Mouse (Mus musculus) left cerebral cortex, postnatal 14 days (tissue): Measurements from ENCODE around the gene Zyg11a. TPM values are rescaled to one million over a fixed set of nuclear protein-coding genes. Genes with fewer than 3 reads are reported as not detected.
A peak's percentile ranks its signal among the peaks of the same experiment; 100 is the strongest.

Experiments used
- DNase-seq, 2 experiments: peaks; one replicate each; pipeline ENCODE4 v3.0.0; 2021 to 2022; ENCODE audit warnings: low spot score in 2 of 2, mixed read lengths in 1 of 2
- intact Hi-C: fragments of 180-260 bp; cut with DNase I; formaldehyde crosslinking; loops from one replicate; pipeline ENCODE4 v1.15.1; 2025
- long read RNA-seq, 2 experiments: library from polyadenylated mRNA; stranded (forward); transcript quantifications; one replicate each; pipeline ENCODE4 v2.0.0; 2021
- total RNA-seq, 2 experiments: library from RNA; stranded (reverse); gene quantifications; 2 replicates each; pipeline ENCODE4 v1.2.3; 2021

Zyg11a gene
- total RNA-seq: not detected
- long read RNA-seq, experiment 1: 0 reads
- long read RNA-seq, experiment 2: 0 reads

DNA sequence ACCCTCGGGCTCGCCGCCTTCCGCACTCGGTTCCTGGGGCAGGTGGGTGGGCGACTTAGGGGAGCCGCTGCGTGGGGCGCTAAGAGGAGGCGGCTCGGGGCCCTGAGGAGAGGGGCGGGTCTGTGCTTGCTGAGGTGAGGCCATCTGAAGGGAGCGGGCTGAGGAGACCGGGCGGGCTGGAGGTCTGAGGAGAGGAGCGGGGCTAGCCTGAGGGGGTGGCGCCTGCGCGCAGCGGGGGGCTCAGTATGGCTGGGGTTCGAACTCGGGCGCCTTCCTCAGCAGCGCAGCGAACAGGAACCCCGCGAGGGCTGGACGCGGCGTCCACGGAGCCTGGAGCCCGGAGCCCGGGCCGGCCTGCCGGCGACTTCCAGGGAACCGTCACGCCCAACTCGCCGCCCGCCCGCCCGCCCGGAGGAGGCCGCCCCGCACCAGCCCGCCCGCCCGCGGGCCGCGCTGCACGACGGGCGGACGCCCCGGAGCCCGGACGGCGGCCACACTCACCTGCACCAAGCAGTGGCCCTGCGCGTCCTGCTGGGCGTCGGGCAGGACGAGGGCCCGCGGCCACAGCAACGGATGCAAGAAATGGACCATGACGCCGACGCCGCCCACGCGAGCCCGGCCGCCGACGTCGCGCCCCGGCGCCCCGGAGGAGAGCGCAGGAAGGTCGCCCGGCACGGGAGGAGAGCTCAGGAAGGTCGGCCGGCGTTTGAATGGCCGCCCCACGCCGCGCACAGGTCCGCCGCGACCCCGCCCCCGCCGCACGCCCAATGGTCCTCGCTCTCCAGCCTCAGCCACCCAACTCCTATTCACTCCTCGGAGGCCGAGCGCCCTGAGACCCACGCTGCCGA is at the start of gene Zyg11a:
Gene Zyg11a, minus strand, starts transcription at position 717 of the 848 bp plus-strand sequence.
- intact Hi-C loops: loop anchor here (10.0 kb wide), 1 partner anchor 293 kb away; the partner anchor contains the start of gene Cpt2
- no peak for DNase-seq

DNA sequence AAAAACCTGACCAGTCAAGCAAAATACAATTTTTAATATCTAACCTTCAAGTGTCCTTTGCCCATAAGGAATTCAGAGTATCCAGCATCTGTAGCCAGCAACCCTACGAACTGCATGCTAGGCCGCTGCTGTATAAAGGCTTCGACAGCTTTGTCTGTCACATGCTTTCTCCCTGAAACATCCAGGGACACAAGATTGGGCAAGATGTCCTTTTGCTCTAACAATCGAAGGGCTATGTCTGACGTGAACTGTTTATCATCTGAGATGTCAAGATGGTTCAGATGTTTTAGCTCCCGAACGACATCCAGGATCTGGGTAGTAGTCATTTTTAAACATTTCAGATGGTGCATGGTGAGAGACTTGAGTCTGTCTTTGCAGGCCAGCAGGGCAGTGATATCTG is 47.9 kb upstream of the Zyg11a start:
- DNase-seq: no peak
- intact Hi-C loops: no loop called here

DNA sequence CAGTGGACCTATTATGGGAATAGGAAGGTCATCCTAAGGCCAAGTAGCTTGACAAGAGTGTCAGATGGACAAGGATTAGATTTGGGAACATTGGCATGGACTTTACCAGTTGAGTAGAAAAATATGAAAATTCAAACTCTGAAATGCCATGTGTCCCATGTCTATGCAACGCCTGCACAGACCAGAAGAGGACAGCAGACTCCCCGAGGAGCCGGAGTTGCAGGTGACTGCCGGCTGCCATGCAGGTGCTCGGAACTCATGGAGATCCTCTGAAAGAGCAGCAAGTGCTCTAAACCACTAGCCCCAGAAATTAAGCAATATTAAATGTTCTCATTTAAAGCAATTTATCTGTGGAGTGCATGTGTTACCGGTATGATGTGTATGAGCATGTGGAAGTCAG is 35.5 kb upstream of the Zyg11a start:
- intact Hi-C loops: loop anchor here (10.0 kb wide), 1 partner anchor 71 kb away; the partner anchor contains the start of gene Coa7
- DNase-seq: no peak

DNA sequence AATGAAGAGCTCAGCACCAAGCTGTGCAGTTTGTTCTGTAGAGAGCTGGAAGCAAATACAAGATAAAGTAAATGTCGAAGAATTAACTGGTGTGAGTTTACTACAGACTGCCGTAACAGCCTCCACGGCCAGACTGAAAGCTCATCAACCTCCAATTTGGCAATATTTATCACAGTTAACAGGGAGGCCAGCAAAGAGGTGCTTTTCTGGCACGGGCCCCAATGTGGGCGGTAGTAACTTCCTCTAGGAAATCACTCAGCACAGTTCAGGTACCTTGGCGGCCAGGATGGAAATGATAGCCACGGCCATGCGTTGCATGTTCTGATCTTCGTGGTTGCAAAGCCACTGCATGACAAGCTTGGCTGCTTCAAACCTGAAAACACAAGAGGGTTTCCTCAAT is 32.7 kb upstream of the Zyg11a start:
- no peak for DNase-seq
- intact Hi-C loops: loop anchor here (10.0 kb wide), 1 partner anchor 74 kb away; the partner anchor contains the start of gene Coa7

DNA sequence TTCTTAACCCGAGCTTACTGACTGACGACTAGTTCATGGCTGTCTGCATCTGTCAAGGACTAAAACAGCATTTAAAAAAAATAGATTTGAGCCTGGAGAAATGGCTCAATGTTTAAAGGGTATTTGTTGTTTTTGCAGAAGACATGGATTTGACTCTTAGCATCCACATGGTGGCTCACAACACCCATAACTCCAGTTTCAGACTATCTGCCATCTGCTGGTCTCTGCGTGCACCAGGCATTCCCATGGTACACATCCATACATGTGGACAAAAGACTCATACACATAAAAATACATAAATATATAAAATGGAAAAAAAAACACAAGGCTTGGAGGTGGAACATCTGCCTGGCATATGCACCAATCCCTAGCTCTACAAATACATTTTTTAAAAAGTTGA is 31.5 kb upstream of the Zyg11a start:
- intact Hi-C loops: no loop called here
- DNase-seq: peak in 1 of 2 experiments; percentile 31

DNA sequence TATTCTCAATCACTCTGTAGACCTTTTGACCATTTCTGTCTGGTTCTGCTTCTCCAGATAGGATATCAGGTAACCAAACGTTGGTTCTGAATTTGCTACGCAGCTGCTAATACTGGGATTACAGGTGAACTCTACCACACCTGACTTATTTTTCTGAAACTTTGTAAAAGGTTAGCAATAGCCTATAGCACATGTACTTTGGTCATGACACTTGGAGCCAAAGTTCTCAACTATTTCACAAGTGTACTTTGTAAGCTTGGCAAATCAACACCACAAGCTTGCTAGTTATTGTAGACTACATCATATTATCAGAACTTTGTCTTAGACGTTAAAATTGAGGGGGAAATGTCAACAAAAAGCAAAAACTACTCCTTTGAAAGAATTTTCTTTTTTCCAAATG is 15.8 kb upstream of the Zyg11a start:
- DNase-seq: no peak
- intact Hi-C loops: no loop called here

DNA sequence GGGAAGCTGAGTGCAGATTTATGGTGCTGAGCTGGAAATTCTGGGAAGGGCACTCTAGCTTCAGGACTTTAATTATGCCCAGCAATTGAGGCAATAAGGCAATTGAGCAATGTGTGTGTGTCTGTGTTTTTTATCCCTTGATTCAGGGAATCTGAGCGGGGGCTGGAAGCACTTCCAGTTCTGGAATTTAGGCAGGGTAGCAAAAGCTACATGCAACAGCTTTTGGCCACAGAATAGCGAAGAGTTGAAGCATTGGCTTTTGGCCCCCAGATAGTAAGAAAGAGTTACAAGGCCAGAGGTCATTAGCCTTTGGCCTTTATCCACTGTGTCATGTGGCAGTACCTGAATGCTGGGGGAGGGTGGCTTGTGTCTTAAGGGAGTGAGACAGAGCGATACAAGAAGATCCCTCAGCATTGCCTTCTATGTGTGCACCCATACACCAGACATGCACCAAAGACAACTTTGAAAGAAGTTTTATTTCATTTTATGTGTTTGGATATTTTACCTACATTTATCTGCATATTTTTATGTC is 7.6 kb upstream of the Zyg11a start:
- intact Hi-C loops: no loop called here
- no peak for DNase-seq

DNA sequence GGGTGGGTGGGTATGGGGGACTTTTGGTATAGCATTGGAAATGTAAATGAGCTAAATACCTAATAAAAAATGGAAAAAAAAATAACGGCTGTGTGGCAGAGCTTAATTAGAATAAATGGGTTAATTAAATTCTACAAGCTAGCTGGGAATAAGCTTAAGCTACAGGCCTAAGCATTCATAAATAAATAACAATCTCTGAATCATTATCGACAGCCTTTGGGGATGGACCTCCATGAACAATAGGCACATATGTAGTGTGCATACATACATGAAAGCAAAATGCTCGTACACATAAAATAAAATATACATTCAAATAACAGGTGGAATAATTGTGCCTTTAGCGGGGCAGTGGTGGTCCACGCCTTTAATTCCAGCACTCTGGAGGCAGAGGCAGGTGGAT is 4.7 kb upstream of the Zyg11a start:
- DNase-seq: no peak
- intact Hi-C loops: no loop called here

DNA sequence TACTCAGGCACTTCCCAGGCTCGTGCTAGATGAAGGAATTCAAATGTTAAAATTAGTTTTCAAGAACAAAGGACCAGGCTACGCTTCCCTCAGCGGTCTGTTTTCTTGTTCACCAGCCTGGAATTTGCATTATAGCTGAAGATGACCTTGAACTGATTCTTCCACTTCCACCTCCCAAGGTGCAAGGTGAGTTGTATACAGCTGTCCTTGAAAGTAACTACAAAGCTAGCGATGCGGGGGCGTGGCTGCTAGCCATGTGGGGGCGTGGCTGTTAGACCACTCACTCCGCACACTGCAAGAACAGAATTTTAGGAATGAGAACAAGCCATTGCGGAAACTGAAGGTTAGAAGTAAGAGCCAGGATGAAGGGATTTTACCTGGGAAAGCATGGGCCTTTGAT is 1.2 kb upstream of the Zyg11a start:
- intact Hi-C loops: loop anchor here (10.0 kb wide), 1 partner anchor 294 kb away; the partner anchor contains the start of gene Cpt2
- peak in 1 of 2 experiments; percentile 12 for DNase-seq

DNA sequence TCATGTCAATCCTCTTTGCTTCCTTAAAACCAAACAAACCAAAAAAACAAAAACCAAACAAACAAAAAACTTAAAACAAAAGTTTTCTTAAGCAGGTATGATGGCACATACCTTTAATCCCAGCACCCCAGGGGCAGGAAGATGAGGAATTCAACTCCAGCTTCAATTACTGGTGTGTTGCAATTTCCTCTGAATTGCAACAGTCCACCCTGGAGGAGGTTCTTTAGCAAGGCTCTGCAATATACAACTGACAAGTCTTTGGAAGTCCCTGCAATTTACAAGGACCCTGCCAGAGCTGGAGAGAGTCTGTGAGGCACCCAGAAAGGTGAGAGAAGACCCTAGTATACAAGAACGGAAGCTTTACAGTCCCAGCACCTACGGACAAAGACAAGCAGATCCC is 4.8 kb downstream of the Zyg11a start:
- intact Hi-C loops: loop anchor here (10.0 kb wide), 1 partner anchor 288 kb away; the partner anchor contains the start of gene Cpt2
- DNase-seq: no peak

DNA sequence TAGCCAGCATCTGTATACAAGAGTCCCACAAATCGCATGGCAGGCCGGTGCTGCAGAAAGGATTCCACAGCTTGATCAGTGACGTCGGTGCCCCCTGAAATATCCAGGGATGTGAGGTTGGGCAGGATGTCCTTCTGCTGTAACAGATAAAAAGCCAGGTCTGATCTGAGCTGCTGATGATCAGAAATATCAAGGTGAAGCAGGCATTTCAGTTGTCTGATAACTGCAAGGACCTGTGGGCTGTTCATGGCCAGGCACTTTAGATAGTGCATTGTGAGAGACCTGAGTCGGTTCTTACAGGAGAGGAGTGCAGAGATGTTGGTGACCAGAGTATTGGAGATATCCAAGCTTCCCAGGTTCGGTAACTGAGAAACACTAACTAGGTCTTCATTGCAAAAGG is 13.2 kb downstream of the Zyg11a start:
- intact Hi-C loops: no loop called here
- no peak for DNase-seq

DNA sequence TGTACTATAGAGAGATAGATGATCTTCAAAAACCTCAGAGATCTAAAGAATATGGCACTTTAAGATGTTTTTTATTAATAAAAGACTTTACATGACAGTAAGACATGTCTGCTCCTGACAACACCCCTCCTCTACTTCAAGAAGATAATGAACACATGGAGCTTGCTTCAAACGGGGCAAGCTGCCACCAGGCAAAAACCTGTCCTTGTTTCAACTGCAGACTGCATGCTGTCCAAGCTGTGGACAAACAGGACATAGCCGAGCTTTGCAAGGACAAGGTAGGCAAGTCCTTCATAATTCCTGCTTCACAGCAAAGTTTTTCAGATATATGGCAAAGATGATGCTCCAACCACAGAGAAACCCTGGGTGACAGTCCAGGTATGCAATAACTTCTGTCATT is 18.6 kb downstream of the Zyg11a start:
- no peak for DNase-seq
- intact Hi-C loops: no loop called here

DNA sequence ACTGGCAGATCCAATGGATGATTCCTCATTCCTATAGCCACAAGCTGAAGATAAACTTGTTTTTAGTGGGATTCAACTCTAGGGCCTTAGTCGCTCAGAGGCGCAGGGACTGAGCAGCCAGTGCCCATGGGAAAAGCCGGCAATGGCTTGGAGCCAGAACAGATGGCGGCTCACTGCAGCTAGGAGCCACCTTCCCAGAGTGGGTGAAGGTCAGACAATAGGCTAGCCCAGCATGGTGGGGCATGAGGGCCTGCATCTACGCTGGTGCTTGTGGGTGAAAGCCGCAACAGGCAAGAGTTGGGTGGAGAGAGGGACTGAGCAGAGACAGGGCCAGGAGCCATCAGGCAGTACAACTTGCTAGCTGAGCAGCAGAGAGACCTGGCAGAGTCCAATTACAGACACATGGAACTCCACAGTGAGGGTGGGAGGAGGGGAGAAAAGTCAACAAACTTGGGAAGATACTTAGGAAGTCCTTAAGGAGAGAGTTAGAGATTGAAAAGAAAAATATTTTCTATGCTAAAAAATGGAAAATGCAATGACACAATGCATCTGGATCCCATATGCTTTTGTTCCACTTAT is 21.5 kb downstream of the Zyg11a start:
- intact Hi-C loops: no loop called here
- no peak for DNase-seq

DNA sequence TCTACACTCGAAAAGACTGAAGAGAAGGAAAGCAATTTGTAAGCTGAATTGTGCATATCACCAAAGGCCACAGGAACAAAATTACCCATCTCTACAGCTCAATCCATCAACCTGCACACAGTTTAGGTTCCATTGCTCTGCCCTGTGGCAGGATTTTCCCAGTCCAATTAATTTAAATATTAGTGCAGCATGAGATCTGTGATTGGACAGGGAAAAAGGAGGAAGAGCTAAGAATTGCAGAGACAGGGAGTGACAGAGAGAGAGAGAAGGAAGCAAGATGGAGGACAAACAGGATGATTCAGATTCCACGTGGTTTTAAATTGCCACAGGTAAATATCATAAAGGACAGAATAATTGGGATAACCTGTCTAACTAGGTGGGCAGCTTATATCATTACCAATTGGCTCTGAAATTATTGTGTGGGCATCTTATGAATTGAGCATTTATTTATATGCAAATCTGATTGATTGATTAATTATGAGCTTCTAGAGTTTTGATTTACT is 25.0 kb downstream of the Zyg11a start:
- intact Hi-C loops: no loop called here
- no peak for DNase-seq

DNA sequence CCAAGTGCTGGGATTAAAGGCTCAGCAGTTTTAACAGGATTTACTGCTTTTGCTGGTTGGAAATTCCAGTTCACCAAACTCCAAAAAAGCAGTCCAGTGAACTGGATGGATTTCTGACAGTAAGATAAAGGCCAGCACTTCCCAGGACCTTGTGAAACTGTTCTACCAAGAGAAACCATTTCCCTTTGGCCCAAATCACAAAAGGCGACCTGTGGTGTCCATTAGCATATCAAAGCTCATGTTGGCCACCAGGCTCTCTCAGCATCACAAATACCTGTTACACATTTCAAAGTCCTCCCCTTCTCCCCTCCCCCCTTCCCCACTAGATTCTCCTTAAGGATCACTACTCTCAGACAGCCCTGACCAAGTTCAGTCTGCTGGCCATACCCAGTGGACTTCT is 35.6 kb downstream of the Zyg11a start:
- intact Hi-C loops: no loop called here
- no peak for DNase-seq

DNA sequence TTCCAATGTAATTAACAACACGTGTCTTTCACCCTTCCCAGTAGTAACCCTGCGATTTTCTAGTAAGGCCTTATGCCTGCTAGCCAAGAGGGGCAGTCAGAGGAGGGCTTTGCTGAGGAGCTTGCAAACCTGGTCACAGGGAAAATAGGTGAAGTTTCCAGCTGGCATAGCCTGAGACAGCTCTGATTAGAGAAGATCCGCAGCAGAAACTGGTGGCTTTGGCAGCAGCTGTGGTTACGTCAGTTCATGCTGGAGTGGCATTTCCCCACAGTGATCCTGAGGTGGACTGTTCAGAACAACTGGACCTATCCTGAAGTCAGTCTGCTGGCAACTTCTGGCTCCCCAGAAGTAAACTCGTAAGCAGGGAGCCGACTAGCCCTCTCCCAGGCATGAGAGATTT is 49.8 kb downstream of the Zyg11a start:
- intact Hi-C loops: no loop called here
- DNase-seq: no peak

DNA sequence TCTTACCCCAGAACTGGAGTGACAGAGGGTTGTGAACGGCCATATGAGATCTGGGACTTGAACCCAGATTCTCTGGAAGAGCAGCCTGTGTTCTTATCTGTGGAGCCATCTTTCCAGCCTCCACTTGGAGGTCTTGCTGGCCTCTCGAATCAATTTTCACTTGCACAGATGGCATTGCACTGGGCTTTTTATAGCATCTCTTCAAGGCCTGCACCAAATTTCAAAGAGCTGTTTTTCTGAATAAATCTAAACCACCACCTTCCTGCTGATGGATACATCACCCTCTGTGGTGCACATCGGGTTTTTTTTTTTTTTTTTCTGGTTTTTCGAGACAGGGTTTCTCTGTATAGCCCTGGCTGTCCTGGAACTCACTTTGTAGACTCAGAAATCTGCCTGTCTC is 51.0 kb downstream of the Zyg11a start:
- intact Hi-C loops: no loop called here
- peak in 1 of 2 experiments; percentile 5 for DNase-seq

DNA sequence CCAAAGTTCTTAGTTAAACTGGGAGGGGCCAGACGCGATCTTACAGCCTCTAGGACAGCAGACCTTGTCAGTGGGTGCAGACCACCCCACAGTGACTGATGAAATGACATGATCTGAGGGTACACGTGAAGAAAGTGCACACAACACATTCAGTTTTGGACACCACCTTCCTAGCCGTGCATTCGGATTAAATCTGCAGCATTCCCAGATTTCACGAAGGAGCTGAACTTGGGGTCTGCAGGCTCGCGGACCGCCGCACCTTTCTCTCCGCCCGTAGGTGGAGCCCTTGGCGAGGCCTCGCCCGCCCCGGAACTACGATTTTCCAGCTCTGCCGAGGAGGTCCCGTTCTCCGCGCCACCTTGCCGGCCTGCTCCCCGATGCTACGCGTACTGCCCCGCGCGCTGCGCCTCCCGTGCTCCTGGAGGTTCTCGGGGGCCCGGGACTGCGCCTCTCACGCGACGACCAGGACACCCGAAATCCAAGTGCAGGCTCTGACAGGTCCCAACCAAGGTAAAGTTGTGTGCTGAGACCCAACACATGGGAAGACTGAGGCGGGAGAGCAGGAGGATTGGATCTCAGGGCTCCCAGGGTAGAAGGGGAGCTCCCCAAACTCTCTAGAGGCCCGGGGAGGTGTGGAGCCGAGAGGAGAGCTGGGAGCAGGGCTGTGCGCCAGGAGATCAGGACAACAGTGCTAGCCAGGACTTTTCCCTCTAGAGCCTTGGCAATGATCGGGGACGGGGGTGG is 52.5 kb downstream of the Zyg11a start, which contains the start of gene Echdc2:
Gene Echdc2, plus strand, starts transcription at position 286 of the 744 bp plus-strand sequence.
- intact Hi-C loops: no loop called here
- DNase-seq: peak in 1 of 2 experiments; percentile 6

DNA sequence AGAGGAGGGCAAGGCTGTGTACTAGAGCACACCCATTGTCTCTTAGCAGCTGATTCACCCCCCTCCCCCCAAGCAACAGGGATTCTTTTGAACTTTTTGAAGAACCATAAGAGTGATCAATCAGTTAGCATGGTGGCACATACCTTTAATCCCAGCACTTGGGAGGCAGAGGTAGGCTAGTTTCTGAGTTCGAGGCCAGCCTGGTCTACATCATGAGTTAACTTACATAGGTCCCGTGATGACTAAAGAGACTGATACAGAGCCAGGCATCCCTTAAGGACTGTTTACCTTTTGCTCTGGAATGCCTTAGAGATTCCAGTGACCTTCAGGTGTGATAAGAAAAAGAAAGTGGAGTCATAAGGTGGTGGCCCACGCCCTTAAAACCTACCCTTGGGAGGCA is 54.6 kb downstream of the Zyg11a start:
- no peak for DNase-seq
- intact Hi-C loops: no loop called here

DNA sequence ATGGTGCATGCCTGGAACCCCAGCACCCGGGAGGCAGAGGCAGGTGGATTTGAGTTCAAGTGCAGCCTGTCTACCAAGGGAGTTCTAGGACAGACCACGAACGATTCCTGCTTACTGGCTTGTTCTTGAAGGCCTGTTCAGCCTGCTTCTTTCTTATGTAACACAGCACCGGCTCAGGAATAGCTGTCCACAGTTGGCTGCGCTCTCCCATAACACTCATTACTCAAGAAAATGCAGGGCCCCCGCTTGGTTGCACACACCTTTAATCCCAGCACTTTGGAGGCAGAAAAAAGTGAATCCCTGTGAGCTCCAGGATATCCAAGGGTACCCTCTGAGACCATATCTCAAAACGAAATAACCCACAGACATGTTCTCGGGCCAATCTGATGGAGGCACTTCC is 55.9 kb downstream of the Zyg11a start:
- intact Hi-C loops: no loop called here
- no peak for DNase-seq
